Mouse (Mus musculus): ENCODE data around the gene Mlh1.
A peak's percentile ranks its signal among the peaks of the same experiment; 100 is the strongest.

Gene Mlh1

GRCm38 (mm10) chr9:111271434-111272160 is at the start of gene Mlh1, which contains the start of gene Epm2aip1:
Gene Mlh1 (minus strand): TSS chr9:111271791.
Gene Epm2aip1 (plus strand): TSS chr9:111271929.
- peak; percentile 99 for DNase-seq

GRCm38 (mm10) chr9:111320912-111321311 is 49.3 kb upstream of the Mlh1 start:
- no peak for DNase-seq

- DNase-seq = peak; percentile 9
Observed at GRCm38 (mm10) chr9:111314219-111314618, 42.6 kb upstream of the Mlh1 start.

GRCm38 (mm10) chr9:111313793-111314192 is 42.2 kb upstream of the Mlh1 start:
- no peak for DNase-seq

GRCm38 (mm10) chr9:111313299-111313698 is 41.7 kb upstream of the Mlh1 start:
- no peak for DNase-seq

GRCm38 (mm10) chr9:111312442-111313141 is 41.0 kb upstream of the Mlh1 start:
- no peak for DNase-seq

- no peak for DNase-seq
Observed at GRCm38 (mm10) chr9:111311843-111312441, 40.4 kb upstream of the Mlh1 start.

- no peak for DNase-seq
Observed at GRCm38 (mm10) chr9:111311031-111311842, 39.6 kb upstream of the Mlh1 start, which contains the start of gene Trank1. Gene Trank1 (plus strand): TSS chr9:111311739.

- no peak for DNase-seq
Observed at GRCm38 (mm10) chr9:111306142-111306541, 34.6 kb upstream of the Mlh1 start.

GRCm38 (mm10) chr9:111304036-111304435 is 32.4 kb upstream of the Mlh1 start:
- DNase-seq = no peak

GRCm38 (mm10) chr9:111302196-111302831 is 30.7 kb upstream of the Mlh1 start:
- no peak for DNase-seq

- DNase-seq = no peak
Observed at GRCm38 (mm10) chr9:111298606-111299005, 27.0 kb upstream of the Mlh1 start.

GRCm38 (mm10) chr9:111296433-111296832 is 24.8 kb upstream of the Mlh1 start:
- no peak for DNase-seq

- DNase-seq = no peak
Observed at GRCm38 (mm10) chr9:111295323-111295722, 23.7 kb upstream of the Mlh1 start.

- DNase-seq = no peak
Observed at GRCm38 (mm10) chr9:111294911-111295310, 23.3 kb upstream of the Mlh1 start.

GRCm38 (mm10) chr9:111293234-111293633 is 21.6 kb upstream of the Mlh1 start:
- DNase-seq = no peak

- no peak for DNase-seq
Observed at GRCm38 (mm10) chr9:111290539-111291100, 19.0 kb upstream of the Mlh1 start.

- DNase-seq = peak; percentile 92
Observed at GRCm38 (mm10) chr9:111289832-111290339, 18.3 kb upstream of the Mlh1 start.

GRCm38 (mm10) chr9:111289294-111289831 is 17.8 kb upstream of the Mlh1 start:
- peak; percentile 47 for DNase-seq

- no peak for DNase-seq
Observed at GRCm38 (mm10) chr9:111287956-111288355, 16.4 kb upstream of the Mlh1 start.

- DNase-seq = no peak
Observed at GRCm38 (mm10) chr9:111286468-111286867, 14.9 kb upstream of the Mlh1 start.
